Mouse (Mus musculus) hindbrain, embryonic 14.5 days (tissue): ENCODE results near the gene Cntnap2. TPM values are rescaled to one million over a fixed set of nuclear protein-coding genes. Genes with fewer than 3 reads are reported as not detected.
"Not testable (repeated sequence)": the region's sequence is repeated elsewhere in the genome, so short reads cannot be mapped to it uniquely, and the experiment has no call there.

Source experiments
- ATAC-seq: fragments of 200-750 bp; cut with Nextera tagmentation; 2 replicates; pipeline ENCODE4 v1.8.0; 2017; ENCODE audit warnings: moderate number of reproducible peaks, mild to moderate bottlenecking, moderate TSS enrichment, moderate library complexity; ENCODE audit not compliant: low FRiP score
- DNase-seq: peaks from one replicate; pipeline ENCODE4 v3.0.0-alpha.2; 2015; ENCODE audit warnings: low spot score
- H3K27ac ChIP-seq: fragments of 300-500 bp; sonication (generic); 2 replicates; pipeline ENCODE4 v1.5.1; 2014; ENCODE audit warnings: mild to moderate bottlenecking, moderate library complexity
- H3K27me3 ChIP-seq: fragments of 300-500 bp; sonication (generic); 2 replicates; pipeline ENCODE4 v1.6.1; 2014; ENCODE audit warnings: mild to moderate bottlenecking, low read length, mixed read lengths; ENCODE audit not compliant: control insufficient read depth, insufficient read depth
- H3K36me3 ChIP-seq: fragments of 300-500 bp; sonication (generic); replicated peaks from 2 replicates; pipeline ENCODE4 v1.6.1; 2014; ENCODE audit not compliant: control insufficient read depth, insufficient read depth
- H3K4me1 ChIP-seq: fragments of 300-500 bp; sonication (generic); replicated peaks from 2 replicates; pipeline ENCODE4 v1.6.1; 2014; ENCODE audit warnings: antibody characterized with exemption, low read length, mixed read lengths; ENCODE audit not compliant: control insufficient read depth, insufficient read depth
- H3K4me2 ChIP-seq: fragments of 300-500 bp; sonication (generic); replicated peaks from 2 replicates; pipeline ENCODE4 v1.6.1; 2014; ENCODE audit warnings: mild to moderate bottlenecking, moderate library complexity
- H3K4me3 ChIP-seq: fragments of 300-500 bp; sonication (generic); replicated peaks from 2 replicates; pipeline ENCODE4 v1.5.1; 2014; ENCODE audit warnings: mild to moderate bottlenecking, low read length
- H3K9ac ChIP-seq: fragments of 300-500 bp; sonication (generic); 2 replicates; pipeline ENCODE4 v1.6.1; 2014
- H3K9me3 ChIP-seq: fragments of 300-500 bp; sonication (generic); 2 replicates; pipeline ENCODE4 v1.6.1; 2016; ENCODE audit warnings: low read length; ENCODE audit not compliant: control insufficient read depth
- WGBS: fragments of 180-500 bp; shearing (Covaris S2); extraction: QIAGEN DNeasy Blood & Tissue Kit; methylation state at CpG from one replicate; pipeline ENCODE4 v1.1.7; 2014; 5-methylcytosine and 5-hydroxymethylcytosine counted together
- polyA plus RNA-seq: library from polyadenylated mRNA; unstranded; fragments of >200 nt; fragmentation: Nextera tagmentation; extraction: Ambion mirVana; gene quantifications from 2 replicates; pipeline ENCODE4 v1.2.1, GENCODE M21; 2014

Cntnap2 gene
- polyA plus RNA-seq, 1 experiment from 2014 or later, result 46.6 TPM

- no peaks in the 10 kb centered on the region for H3K36me3 ChIP-seq
- H3K9me3 ChIP-seq, result no peaks in the 10 kb centered on the region
- H3K4me2 ChIP-seq, result no peak overlapping the region
- no peak overlapping the region for H3K27ac ChIP-seq
- H3K4me3 ChIP-seq, result no peak overlapping the region
- WGBS, result 84% methylated on average over 5 of the region's 5 CpGs
- H3K9ac ChIP-seq, result no peak overlapping the region
- ATAC-seq (no peak), DNase-seq (no peak)
- H3K4me1 ChIP-seq, result 0 out of 2 replicates have a peak, but pooled peaks cover 3% of the 10 kb centered on the region
- H3K27me3 ChIP-seq, result peaks cover 8% of the 10 kb centered on the region; the same call in 1 of the 2 replicates
These were observed 1989.9 kb downstream of the Cntnap2 start for GRCm38 (mm10) chr6:47049051-47049450.

- Histone ChIP-seq H3K9ac (no peak overlapping the region), H3K36me3 (no peaks in the 10 kb centered on the region), H3K4me2 (no peak overlapping the region), H3K9me3 (no peaks in the 10 kb centered on the region), H3K4me3 (no peak overlapping the region), H3K27me3 (no peaks in the 10 kb centered on the region), H3K4me1 (0 out of 2 replicates have a peak, but pooled peaks cover 3% of the 10 kb centered on the region), H3K27ac (no peak overlapping the region)
- WGBS, result 42% methylated on average over 7 of the region's 7 CpGs
- DNase-seq (no peak), ATAC-seq (no peak)
These were observed 1991.4 kb downstream of the Cntnap2 start for GRCm38 (mm10) chr6:47050319-47051222.

GRCm38 (mm10) chr6:47061341-47061740 is 2002.2 kb downstream of the Cntnap2 start:
- H3K9me3 ChIP-seq, result no peaks in the 10 kb centered on the region
- H3K9ac ChIP-seq, result no peak overlapping the region
- no peak overlapping the region for H3K4me2 ChIP-seq
- no peaks in the 10 kb centered on the region for H3K36me3 ChIP-seq
- H3K4me3 ChIP-seq, result no peak overlapping the region
- ATAC-seq (no peak), DNase-seq (no peak)
- no peaks in the 10 kb centered on the region for H3K4me1 ChIP-seq
- no peaks in the 10 kb centered on the region for H3K27me3 ChIP-seq
- 80% methylated on average over 3 of the region's 3 CpGs for WGBS
- H3K27ac ChIP-seq, result no peak overlapping the region

- WGBS, result 77% methylated on average over 4 of the region's 4 CpGs
- ATAC-seq (no peak), DNase-seq (peak; percentile 24)
- Histone ChIP-seq H3K36me3 (no peaks in the 10 kb centered on the region), H3K4me3 (no peak overlapping the region), H3K9me3 (no peaks in the 10 kb centered on the region), H3K4me1 (no peaks in the 10 kb centered on the region), H3K9ac (no peak overlapping the region), H3K27me3 (no peaks in the 10 kb centered on the region), H3K27ac (no peak overlapping the region), H3K4me2 (no peak overlapping the region)
These were observed 2030.8 kb downstream of the Cntnap2 start for GRCm38 (mm10) chr6:47089998-47090397.

GRCm38 (mm10) chr6:47104951-47105350 is 2045.8 kb downstream of the Cntnap2 start:
- H3K4me1 ChIP-seq, result peaks cover 5% of the 10 kb centered on the region; the same call in 1 of the 2 replicates
- ATAC-seq (no peak), DNase-seq (no peak)
- H3K4me3 ChIP-seq, result no peak overlapping the region
- 58% methylated on average over 1 of the region's 1 CpGs for WGBS
- H3K9me3 ChIP-seq, result no peaks in the 10 kb centered on the region
- no peak overlapping the region for H3K9ac ChIP-seq
- H3K36me3 ChIP-seq, result no peaks in the 10 kb centered on the region
- no peak overlapping the region for H3K4me2 ChIP-seq
- no peak overlapping the region for H3K27ac ChIP-seq
- H3K27me3 ChIP-seq, result no peaks in the 10 kb centered on the region

GRCm38 (mm10) chr6:47109582-47110220 is 2050.5 kb downstream of the Cntnap2 start:
- H3K9ac ChIP-seq, result no peak overlapping the region; the same call in 1 of the 2 replicates
- no peaks in the 10 kb centered on the region for H3K9me3 ChIP-seq
- ATAC-seq (no peak), DNase-seq (no peak)
- H3K4me3 ChIP-seq, result no peak overlapping the region
- WGBS, result 27% methylated on average over 6 of the region's 6 CpGs
- H3K36me3 ChIP-seq, result no peaks in the 10 kb centered on the region
- peaks cover 5% of the 10 kb centered on the region; the same call in 1 of the 2 replicates for H3K4me1 ChIP-seq
- no peak overlapping the region for H3K27ac ChIP-seq
- no peak overlapping the region for H3K4me2 ChIP-seq
- no peaks in the 10 kb centered on the region for H3K27me3 ChIP-seq

GRCm38 (mm10) chr6:47134063-47134462 is 2074.9 kb downstream of the Cntnap2 start:
- ATAC-seq, H3K4me1 ChIP-seq, H3K9ac ChIP-seq, H3K4me2 ChIP-seq, H3K9me3 ChIP-seq, H3K36me3 ChIP-seq, H3K27me3 ChIP-seq, DNase-seq, H3K27ac ChIP-seq, H3K4me3 ChIP-seq: not testable (repeated sequence)
- WGBS, result no CpG with 5 or more reads among the region's 1 CpGs

- not testable (repeated sequence) for H3K36me3 ChIP-seq, ATAC-seq, H3K4me3 ChIP-seq, H3K4me1 ChIP-seq, DNase-seq, H3K9me3 ChIP-seq, H3K4me2 ChIP-seq, H3K27me3 ChIP-seq, H3K27ac ChIP-seq, H3K9ac ChIP-seq
- no CpG with 5 or more reads among the region's 1 CpGs for WGBS
These were observed 2093.9 kb downstream of the Cntnap2 start for GRCm38 (mm10) chr6:47153018-47153417.

- not testable (repeated sequence) for H3K9me3 ChIP-seq, H3K4me1 ChIP-seq, H3K27me3 ChIP-seq, H3K36me3 ChIP-seq, H3K4me3 ChIP-seq, H3K4me2 ChIP-seq, DNase-seq
- WGBS, result 36% methylated on average over 8 of the region's 8 CpGs
- ATAC-seq, result peak; percentile 61; the same call in 1 of the 2 replicates
- Histone ChIP-seq H3K9ac (peak overlapping the region; percentile 52), H3K27ac (0 out of 2 replicates have a peak overlapping the region, but pooled peaks have one; percentile 72)
These were observed 2115.6 kb downstream of the Cntnap2 start for GRCm38 (mm10) chr6:47174580-47175294.
